Mouse (Mus musculus): ENCODE data around the gene Mvb12b.
"Not testable (repeated sequence)": the region's sequence is repeated elsewhere in the genome, so short reads cannot be mapped to it uniquely, and the experiment has no call there.

Mvb12b gene

GRCm38 (mm10) chr2:33887328-33888099 is at the start of gene Mvb12b:
Mvb12b (minus strand) TSS chr2:33887946.
- DNase-seq (ENCODE audit: extremely low read depth, low read depth, low spot score), result no peak

- DNase-seq (ENCODE audit: extremely low read depth, low read depth, low spot score), result no peak
These were observed 48.0 kb upstream of the Mvb12b start for GRCm38 (mm10) chr2:33935756-33936155.

- DNase-seq (ENCODE audit: extremely low read depth, low read depth, low spot score), result no peak
These were observed 46.1 kb upstream of the Mvb12b start for GRCm38 (mm10) chr2:33933606-33934510.

DNA sequence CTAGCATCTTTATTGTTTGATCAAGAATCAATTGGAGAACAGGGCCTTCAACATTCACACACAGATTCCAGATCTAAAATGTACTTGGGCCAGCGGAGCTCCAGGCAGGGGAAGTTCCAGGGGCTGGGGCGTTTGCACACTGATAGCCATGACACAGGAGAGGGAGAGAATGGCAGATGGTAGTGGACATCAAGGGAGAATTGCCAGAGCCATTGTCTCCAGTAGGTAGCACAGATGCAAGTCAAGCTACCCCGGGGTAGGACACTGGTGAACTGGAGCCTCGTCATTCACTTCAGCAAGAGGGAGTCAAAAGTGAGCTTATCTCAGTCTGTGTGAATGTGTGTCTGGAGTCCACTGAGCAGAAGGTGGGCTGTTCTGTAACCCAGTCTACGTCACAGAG is 43.4 kb upstream of the Mvb12b start:
- no peak for DNase-seq (ENCODE audit: extremely low read depth, low read depth, low spot score)

DNA sequence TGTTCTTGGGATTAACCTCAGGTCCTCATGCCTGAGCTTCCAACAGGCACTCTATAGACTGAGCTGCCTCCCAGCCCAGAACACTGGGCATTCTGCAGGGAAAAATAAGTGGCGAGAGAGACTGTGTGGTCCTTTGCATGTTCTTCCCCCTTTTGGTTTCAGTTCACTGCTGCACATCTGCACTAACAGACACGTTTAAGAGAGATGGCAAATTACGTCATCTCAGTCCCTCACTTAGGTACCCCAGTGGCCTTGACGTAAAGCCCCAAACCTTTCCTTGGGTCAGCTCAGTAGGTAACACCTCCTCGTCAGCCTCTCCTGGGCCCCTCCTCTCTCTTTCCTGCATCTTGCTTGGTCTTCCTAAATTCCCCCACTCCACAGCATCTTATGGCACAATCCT is 37.5 kb upstream of the Mvb12b start:
- DNase-seq (ENCODE audit: extremely low read depth, low read depth, low spot score), result no peak

- no peak for DNase-seq (ENCODE audit: extremely low read depth, low read depth, low spot score)
These were observed 35.7 kb upstream of the Mvb12b start for GRCm38 (mm10) chr2:33923482-33923881.

DNA sequence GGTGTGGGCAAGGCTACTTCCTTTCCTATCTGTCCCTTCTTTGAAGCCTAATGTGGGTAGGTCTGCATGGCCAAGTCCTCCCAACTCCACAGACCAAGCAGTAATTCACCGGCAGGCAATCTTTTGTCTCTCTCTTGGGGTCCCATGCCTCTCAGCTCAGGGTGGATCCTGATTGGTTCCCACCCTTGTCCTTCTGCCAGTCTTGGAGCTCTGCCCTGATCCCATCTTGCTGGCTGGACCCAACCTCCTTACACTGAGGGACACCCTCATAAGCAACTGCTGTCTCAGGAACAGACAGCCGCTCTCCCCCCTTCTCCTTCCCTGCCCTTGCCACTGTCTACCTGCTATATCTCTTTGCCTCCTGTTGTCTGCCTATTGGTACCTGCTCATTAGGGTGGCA is 34.7 kb upstream of the Mvb12b start:
- DNase-seq (ENCODE audit: extremely low read depth, low read depth, low spot score), result no peak

DNA sequence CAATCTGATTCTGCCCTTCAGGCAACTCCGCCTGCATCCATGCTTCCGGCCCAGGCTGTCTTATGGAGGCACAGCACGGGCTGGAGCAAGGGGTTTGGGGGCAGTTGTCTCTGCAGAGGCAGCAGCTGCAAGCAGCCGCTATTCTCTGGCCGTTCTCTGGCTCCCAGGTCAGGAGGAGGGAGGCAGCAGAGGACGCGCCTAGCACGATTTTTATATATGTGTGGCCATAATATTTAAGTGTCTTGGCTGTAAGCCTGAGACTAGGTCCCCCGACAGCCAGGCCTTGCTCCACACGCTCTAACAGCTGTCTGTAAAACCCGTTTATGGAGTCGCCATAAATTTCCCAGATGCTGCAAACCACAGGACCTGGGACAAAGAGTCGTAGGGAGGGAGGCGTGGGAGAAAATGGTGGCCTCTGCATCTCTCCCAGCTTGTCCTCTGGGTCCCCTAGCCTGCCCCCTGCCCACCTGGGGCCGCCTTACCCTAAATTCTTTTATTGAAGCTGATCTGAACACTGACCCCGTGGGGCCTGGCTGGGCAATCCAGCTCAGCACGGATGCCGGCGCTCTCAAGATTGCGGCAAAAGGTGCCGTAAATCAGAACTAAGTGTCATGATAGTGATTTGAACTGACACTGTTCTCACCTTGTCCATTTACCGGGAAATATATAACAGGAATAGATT is 32.3 kb upstream of the Mvb12b start:
- DNase-seq (ENCODE audit: extremely low read depth, low read depth, low spot score), result no peak

DNA sequence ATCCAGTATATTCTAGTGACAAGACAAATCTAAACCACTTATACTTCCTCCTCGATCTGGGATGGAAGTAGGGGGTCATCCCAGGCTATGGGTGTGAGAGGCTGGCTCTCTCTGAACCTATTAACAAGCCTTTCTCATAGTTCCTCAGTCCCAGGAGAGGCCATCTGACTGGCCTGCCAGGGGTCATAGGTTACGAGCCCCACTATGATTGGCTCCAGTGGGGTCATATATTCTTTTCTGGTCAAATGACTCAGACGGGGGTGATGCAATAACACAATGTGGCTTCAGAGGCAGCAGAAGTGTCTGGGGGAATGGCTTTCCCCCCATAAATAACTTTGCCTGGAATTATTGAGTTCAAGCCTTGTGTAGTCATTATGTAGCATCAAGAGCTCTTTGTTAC is 31.1 kb upstream of the Mvb12b start:
- DNase-seq (ENCODE audit: extremely low read depth, low read depth, low spot score), result no peak

GRCm38 (mm10) chr2:33918318-33918717 is 30.6 kb upstream of the Mvb12b start:
- DNase-seq (ENCODE audit: extremely low read depth, low read depth, low spot score), result no peak

DNA sequence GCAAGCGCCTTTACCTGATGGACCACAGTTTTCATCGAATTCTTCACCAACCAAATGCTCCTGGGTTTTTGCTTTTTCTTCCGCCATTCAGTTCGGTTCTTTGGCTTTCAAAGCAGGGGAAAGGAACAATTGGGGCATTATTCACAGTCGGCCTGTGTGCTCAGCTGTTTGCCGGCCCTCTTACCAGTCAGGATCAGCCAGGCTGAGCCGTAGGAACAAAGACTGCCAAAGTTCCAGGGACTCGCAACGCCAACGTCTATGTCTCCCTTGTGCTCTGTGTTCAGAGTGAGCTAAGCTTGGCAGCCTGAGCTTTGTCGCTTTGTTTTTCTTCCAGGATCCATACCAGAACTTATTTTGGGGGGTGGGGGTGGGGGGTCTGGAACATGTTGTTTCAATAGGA is 28.9 kb upstream of the Mvb12b start:
- DNase-seq (ENCODE audit: extremely low read depth, low read depth, low spot score), result no peak

DNA sequence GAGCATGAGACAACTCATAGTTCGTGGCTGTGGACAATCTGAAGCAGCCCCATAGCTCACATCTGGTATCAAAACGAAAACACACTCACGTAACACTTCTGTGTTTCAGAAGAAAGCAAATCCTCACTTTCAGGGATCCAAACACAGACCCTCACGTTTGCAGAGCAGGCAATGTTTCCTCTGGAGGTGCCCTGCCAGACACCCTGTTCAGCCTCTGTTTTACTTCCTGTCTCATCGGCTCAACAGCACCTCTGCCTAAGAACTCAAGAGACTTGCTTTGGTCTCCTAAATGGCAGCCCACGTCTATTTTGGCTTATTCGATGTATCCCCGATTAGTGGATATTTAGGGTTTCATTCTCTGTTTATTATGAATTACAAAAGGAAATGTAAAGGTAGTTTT is 27.3 kb upstream of the Mvb12b start:
- no peak for DNase-seq (ENCODE audit: extremely low read depth, low read depth, low spot score)

DNA sequence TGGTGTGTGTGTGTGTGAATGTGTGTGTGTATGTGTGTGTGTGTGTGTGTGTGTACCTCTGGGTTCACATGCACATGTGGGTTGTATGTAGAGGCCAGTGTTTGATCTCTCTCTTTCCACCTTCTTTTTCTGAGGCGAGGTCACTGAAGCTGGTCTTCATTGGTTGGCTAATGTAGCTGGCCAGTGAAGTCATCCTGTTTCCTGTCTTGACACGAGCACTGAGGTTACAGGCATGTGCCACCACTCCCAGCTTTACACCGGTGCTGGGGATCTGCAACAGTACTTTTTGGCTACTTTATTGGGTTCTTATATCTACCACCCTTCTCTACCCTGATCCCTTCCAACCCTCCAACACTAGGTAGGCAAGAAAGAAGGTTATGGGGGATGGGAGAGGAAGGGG is 26.6 kb upstream of the Mvb12b start:
- DNase-seq (ENCODE audit: extremely low read depth, low read depth, low spot score), result no peak

DNA sequence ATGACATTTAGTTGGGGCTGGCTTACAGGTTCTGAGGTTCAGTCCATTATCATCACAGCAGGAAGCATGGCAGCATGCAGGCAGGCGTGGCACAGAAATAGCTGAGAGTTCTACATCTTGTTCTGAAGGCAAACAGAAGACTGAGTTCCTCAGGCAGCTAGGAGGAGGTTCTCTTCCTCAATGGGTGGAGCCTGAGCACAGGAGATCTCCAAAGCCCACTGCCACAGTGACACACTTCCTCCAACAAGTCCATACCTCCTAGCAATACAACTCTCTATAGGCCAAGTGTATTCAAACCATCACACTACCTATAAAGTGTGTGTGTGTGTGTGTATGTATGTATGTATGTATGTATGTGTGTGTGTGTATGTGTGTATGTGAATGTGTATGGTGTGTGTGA is 25.9 kb upstream of the Mvb12b start:
- not testable (repeated sequence) for DNase-seq (ENCODE audit: extremely low read depth, low read depth, low spot score)

GRCm38 (mm10) chr2:33912741-33913140 is 25.0 kb upstream of the Mvb12b start:
- DNase-seq (ENCODE audit: extremely low read depth, low read depth, low spot score), result no peak

DNA sequence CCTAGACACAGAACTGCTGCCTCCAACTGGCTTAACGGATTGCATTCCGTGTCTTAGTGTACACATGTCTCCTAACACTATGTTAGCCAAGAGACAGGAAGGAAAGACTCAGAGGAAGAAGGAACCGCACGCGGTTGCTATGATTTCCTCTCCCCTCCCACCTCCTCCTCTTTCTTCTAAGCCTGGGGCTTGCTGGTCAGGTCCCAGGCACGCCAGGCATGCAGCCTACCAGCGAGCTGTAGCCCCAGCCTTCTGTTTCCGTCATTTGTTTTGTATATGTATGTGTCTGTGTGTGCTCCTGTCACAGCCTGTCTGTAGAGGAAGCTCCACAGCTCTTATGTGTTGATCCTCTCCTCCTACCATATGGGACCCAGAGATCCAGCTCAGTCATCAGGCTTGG is 20.6 kb upstream of the Mvb12b start:
- DNase-seq (ENCODE audit: extremely low read depth, low read depth, low spot score), result no peak

DNA sequence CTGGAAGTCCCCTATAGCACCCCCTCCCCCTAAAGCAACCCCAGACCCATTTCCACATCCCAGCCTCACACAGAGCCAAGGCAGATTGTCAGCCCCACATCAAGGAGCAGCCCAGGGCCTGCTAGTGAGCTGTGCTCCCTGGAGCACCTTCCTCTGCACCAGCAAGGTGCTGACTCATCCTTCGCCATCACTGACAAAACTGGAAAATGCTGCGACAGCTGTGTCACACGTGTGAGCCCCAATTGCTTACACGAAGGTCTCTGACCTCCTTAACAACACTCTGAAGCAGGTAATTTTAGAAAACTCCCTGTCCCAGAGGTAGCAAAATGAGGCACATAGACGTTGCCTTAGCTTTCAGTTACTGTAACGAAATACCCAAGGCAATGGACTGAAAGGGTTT is 19.4 kb upstream of the Mvb12b start:
- DNase-seq (ENCODE audit: extremely low read depth, low read depth, low spot score), result no peak

GRCm38 (mm10) chr2:33895829-33896228 is 8.1 kb upstream of the Mvb12b start:
- no peak for DNase-seq (ENCODE audit: extremely low read depth, low read depth, low spot score)

GRCm38 (mm10) chr2:33893151-33893550 is 5.4 kb upstream of the Mvb12b start:
- DNase-seq (ENCODE audit: extremely low read depth, low read depth, low spot score), result no peak

GRCm38 (mm10) chr2:33892354-33892753 is 4.6 kb upstream of the Mvb12b start:
- no peak for DNase-seq (ENCODE audit: extremely low read depth, low read depth, low spot score)

- no peak for DNase-seq (ENCODE audit: extremely low read depth, low read depth, low spot score)
These were observed 297 bp upstream of the Mvb12b start for GRCm38 (mm10) chr2:33888100-33888385.

Data from fat pad, adult 2 months (tissue).